In genomic region chr3:84814762-84815381, GRCm38 (mm10) we compare ENCODE assay signal across 8 mouse cellular contexts. TPM values are rescaled to one million over a fixed set of nuclear protein-coding genes. Genes with fewer than 3 reads are reported as not detected.
DNase-seq lines count a peak whose midpoint lies in the region; ATAC-seq and TF ChIP-seq lines count a peak whose summit lies in the region.

Fbxw7 (plus strand) TSS chr3:84815268.

- no peaks in the 10 kb centered on the region for H3K9me3 ChIP-seq in lung, embryonic 14.5 days (ENCODE audit: low read depth, low read length)
- no peaks in the 10 kb centered on the region for H3K9me3 ChIP-seq in forebrain, embryonic 14.5 days (replicated peaks; ENCODE audit: control insufficient read depth, low read length)
- no peaks in the 10 kb centered on the region for H3K9me3 ChIP-seq in midbrain, embryonic 11.5 days (ENCODE audit: control insufficient read depth, low read length)

- peak within 1 kb of the TSS; percentile 95 for H3K27ac ChIP-seq in lung, embryonic 14.5 days (ENCODE audit: low read depth)
- peak within 1 kb of the TSS; percentile 95 for H3K27ac ChIP-seq in forebrain, embryonic 14.5 days (ENCODE audit: low read depth, low read length)
- peak within 1 kb of the TSS; percentile 91 for H3K27ac ChIP-seq in midbrain, embryonic 11.5 days (ENCODE audit: low read depth, low read length)

- no peak for TF ChIP-seq CTCF in lung, embryonic 14.5 days (IDR thresholded peaks at IDR 0.05; ENCODE audit: low read depth)

- H3K4me2 ChIP-seq in lung, embryonic 14.5 days: peak within 1 kb of the TSS; percentile 99
- H3K4me2 ChIP-seq in forebrain, embryonic 14.5 days (ENCODE audit: low read length): peak within 1 kb of the TSS; percentile 100
- peak within 1 kb of the TSS; percentile 99 for H3K4me2 ChIP-seq in midbrain, embryonic 11.5 days

- under 1% methylated on average over 45 of the region's 76 CpGs for WGBS in lung, embryonic 14.5 days
- WGBS in forebrain, embryonic 14.5 days: 1% methylated on average over 59 of the region's 76 CpGs
- WGBS in midbrain, embryonic 11.5 days: 0% methylated on average over 67 of the region's 76 CpGs

- peak; percentile 58 for ATAC-seq in lung, embryonic 14.5 days (ENCODE audit: insufficient read depth)
- no peak for ATAC-seq in activated CD4-positive, CD25-positive, alpha-beta regulatory T cell, adult 4 months
- ATAC-seq in forebrain, embryonic 14.5 days: no peak; the same call in none of the 2 replicates
- ATAC-seq in midbrain, embryonic 11.5 days (ENCODE audit: low FRiP score): peak; percentile 70

- peak within 1 kb of the TSS; percentile 84 for H3K9ac ChIP-seq in lung, embryonic 14.5 days
- H3K9ac ChIP-seq in forebrain, embryonic 14.5 days (ENCODE audit: low read length): peak within 1 kb of the TSS; percentile 90
- peak within 1 kb of the TSS; percentile 90 for H3K9ac ChIP-seq in midbrain, embryonic 11.5 days (ENCODE audit: low read length)

- H3K36me3 ChIP-seq in lung, embryonic 14.5 days (ENCODE audit: insufficient read depth): no peaks in the 10 kb centered on the region
- no peaks in the 10 kb centered on the region for H3K36me3 ChIP-seq in forebrain, embryonic 14.5 days (ENCODE audit: control insufficient read depth, insufficient read depth, low read length)
- no peaks in the 10 kb centered on the region for H3K36me3 ChIP-seq in midbrain, embryonic 11.5 days (ENCODE audit: control insufficient read depth, insufficient read depth, low read length)

- DNase-seq in lung, embryonic 14.5 days: peak; percentile 21
- DNase-seq in lung, adult 18-20 months: no peak
- peak; percentile 19 for DNase-seq in forebrain, embryonic 14.5 days (ENCODE audit: low spot score)
- peak; percentile 36 for DNase-seq in heart, postnatal 4 days
- peak in 1 of 2 experiments; percentile 3 for DNase-seq in layer of hippocampus, postnatal 36 days
- no peak for DNase-seq in midbrain, embryonic 11.5 days (ENCODE audit: low spot score, missing footprints)
- DNase-seq in ovary, adult 18-20 months (ENCODE audit: low spot score): no peak

- H3K4me3 ChIP-seq in lung, embryonic 14.5 days (ENCODE audit: low read depth, low read length): peak within 1 kb of the TSS; percentile 97
- peak within 1 kb of the TSS; percentile 97 for H3K4me3 ChIP-seq in forebrain, embryonic 14.5 days (ENCODE audit: low read depth, low read length)
- peak within 1 kb of the TSS; percentile 71 for H3K4me3 ChIP-seq in midbrain, embryonic 11.5 days (ENCODE audit: low read depth, low read length)

- H3K4me1 ChIP-seq in lung, embryonic 14.5 days (ENCODE audit: insufficient read depth): peaks cover 11% of the 10 kb centered on the region; the same call in 1 of the 2 replicates
- peaks cover 17% of the 10 kb centered on the region for H3K4me1 ChIP-seq in forebrain, embryonic 14.5 days (ENCODE audit: control insufficient read depth, insufficient read depth, low read length)
- peaks cover 17% of the 10 kb centered on the region for H3K4me1 ChIP-seq in midbrain, embryonic 11.5 days (ENCODE audit: control insufficient read depth, insufficient read depth, low read length)

- no peaks in the 10 kb centered on the region for H3K27me3 ChIP-seq in lung, embryonic 14.5 days (ENCODE audit: insufficient read depth, low read length)
- no peaks in the 10 kb centered on the region for H3K27me3 ChIP-seq in forebrain, embryonic 14.5 days (replicated peaks; ENCODE audit: control insufficient read depth, insufficient read depth, low read length)
- no peaks in the 10 kb centered on the region for H3K27me3 ChIP-seq in midbrain, embryonic 11.5 days (ENCODE audit: control insufficient read depth, insufficient read depth, low read length)

RNA-seq across cellular contexts. Expression of gene Fbxw7, which starts in this region (rescaled TPM):
- 9.5 and 9.8 TPM in 2 replicates for polyA plus RNA-seq in lung, embryonic 14.5 days (2014; fragmentation: Nextera tagmentation; extraction: Ambion mirVana)
- polyA plus RNA-seq in activated CD4-positive, CD25-positive, alpha-beta regulatory T cell, adult 4 months (2017; shearing (Covaris generic)): 10 to 100 TPM; 15.0 to 18.8 TPM
- polyA plus RNA-seq in forebrain, embryonic 14.5 days (2014; fragmentation: Nextera tagmentation; extraction: Ambion mirVana): 27.9 and 31.4 TPM in 2 replicates
- 10 to 100 TPM; 41.9 to 45.6 TPM for total RNA-seq in heart, postnatal 4 days (2021)
- total RNA-seq in layer of hippocampus, postnatal 36 days (2021): 100 to 1,000 TPM; 144 to 153 TPM
- 15.5 and 18.4 TPM in 2 replicates for polyA plus RNA-seq in midbrain, embryonic 11.5 days (2014; fragmentation: Nextera tagmentation; extraction: Ambion mirVana)

Comparison
In these comparisons a context has a peak if more than half of its experiments do, and no peak if none do; other contexts are left out.
1. DNase-seq: peak in lung, embryonic 14.5 days (single experiment), forebrain, embryonic 14.5 days (single experiment) and heart, postnatal 4 days (single experiment); none in lung, adult 18-20 months (0 of 2), midbrain, embryonic 11.5 days (single experiment) and ovary, adult 18-20 months (single experiment).
2. ATAC-seq: peak in lung, embryonic 14.5 days (single experiment) and midbrain, embryonic 11.5 days (single experiment); none in activated CD4-positive, CD25-positive, alpha-beta regulatory T cell, adult 4 months (single experiment) and forebrain, embryonic 14.5 days (single experiment).
3. Peak in every context shown above with its lines, with median percentiles within 50 percentile points of each other: H3K27ac ChIP-seq, H3K4me2 ChIP-seq, H3K4me3 ChIP-seq and H3K9ac ChIP-seq.